Mouse (Mus musculus): ENCODE results near the gene BC049715. TPM values are rescaled to one million over a fixed set of nuclear protein-coding genes. Genes with fewer than 3 reads are reported as not detected.
"Not testable (repeated sequence)": the region's sequence is repeated elsewhere in the genome, so short reads cannot be mapped to it uniquely, and the experiment has no call there.

The BC049715 gene
- polyA plus RNA-seq, 1 experiment from 2014 or later = 0.46 TPM

- no peak overlapping the region for H3K4me2 ChIP-seq (ENCODE audit: low read depth, low read length)
- no peaks in the 10 kb centered on the region for H3K9me3 ChIP-seq (replicated peaks; ENCODE audit: control insufficient read depth, low read length)
- no peak overlapping the region for H3K4me3 ChIP-seq (replicated peaks; ENCODE audit: low read length)
- H3K27me3 ChIP-seq (ENCODE audit: control insufficient read depth, insufficient read depth, low read length) = no peaks in the 10 kb centered on the region
- H3K4me1 ChIP-seq (ENCODE audit: control insufficient read depth, insufficient read depth, low read length) = peaks cover 9% of the 10 kb centered on the region; the same call in 1 of the 2 replicates
- 56% methylated on average over 6 of the region's 6 CpGs for WGBS
- no peak for ATAC-seq (ENCODE audit: insufficient read depth, low FRiP score)
- H3K36me3 ChIP-seq (ENCODE audit: control insufficient read depth, insufficient read depth, low read length) = no peaks in the 10 kb centered on the region
- no peak overlapping the region for H3K27ac ChIP-seq (ENCODE audit: low read length)
- H3K9ac ChIP-seq (ENCODE audit: low read length) = no peak overlapping the region
These were observed 31.6 kb upstream of the BC049715 start for GRCm38 (mm10) chr6:136795850-136796249.

GRCm38 (mm10) chr6:136797874-136798693, 29.3 kb upstream of the BC049715 start:
- WGBS = 78% methylated on average over 3 of the region's 3 CpGs

GRCm38 (mm10) chr6:136800710-136801109, 26.7 kb upstream of the BC049715 start:
- no peak for ATAC-seq (ENCODE audit: insufficient read depth, low FRiP score)
- no peak overlapping the region for H3K27ac ChIP-seq (ENCODE audit: low read length)
- H3K9ac ChIP-seq (ENCODE audit: low read length) = no peak overlapping the region
- H3K4me3 ChIP-seq (replicated peaks; ENCODE audit: low read length) = no peak overlapping the region
- no peaks in the 10 kb centered on the region for H3K9me3 ChIP-seq (replicated peaks; ENCODE audit: control insufficient read depth, low read length)
- H3K4me2 ChIP-seq (ENCODE audit: low read depth, low read length) = no peak overlapping the region
- no peaks in the 10 kb centered on the region for H3K36me3 ChIP-seq (ENCODE audit: control insufficient read depth, insufficient read depth, low read length)
- 86% methylated on average over 8 of the region's 8 CpGs for WGBS
- H3K27me3 ChIP-seq (ENCODE audit: control insufficient read depth, insufficient read depth, low read length) = no peaks in the 10 kb centered on the region
- peaks cover 15% of the 10 kb centered on the region for H3K4me1 ChIP-seq (ENCODE audit: control insufficient read depth, insufficient read depth, low read length)

More at GRCm38 (mm10) chr6:136797874-136798693, 29.3 kb upstream of the BC049715 start:
- not testable (repeated sequence) for H3K4me2 ChIP-seq (ENCODE audit: low read depth, low read length); H3K4me3 ChIP-seq (replicated peaks; ENCODE audit: low read length); H3K9ac ChIP-seq (ENCODE audit: low read length); H3K9me3 ChIP-seq (replicated peaks; ENCODE audit: control insufficient read depth, low read length); H3K36me3 ChIP-seq (ENCODE audit: control insufficient read depth, insufficient read depth, low read length); H3K27me3 ChIP-seq (ENCODE audit: control insufficient read depth, insufficient read depth, low read length); H3K27ac ChIP-seq (ENCODE audit: low read length)
- ATAC-seq (ENCODE audit: insufficient read depth, low FRiP score) = peak; percentile 52; the same call in 1 of the 2 replicates
- H3K4me1 ChIP-seq (ENCODE audit: control insufficient read depth, insufficient read depth, low read length) = peaks cover 13% of the 10 kb centered on the region

- no peak overlapping the region for H3K27ac ChIP-seq (ENCODE audit: low read length)
- H3K9ac ChIP-seq (ENCODE audit: low read length) = no peak overlapping the region
- H3K4me1 ChIP-seq (ENCODE audit: control insufficient read depth, insufficient read depth, low read length) = peaks cover 15% of the 10 kb centered on the region
- no peaks in the 10 kb centered on the region for H3K9me3 ChIP-seq (replicated peaks; ENCODE audit: control insufficient read depth, low read length)
- H3K4me2 ChIP-seq (ENCODE audit: low read depth, low read length) = no peak overlapping the region
- no peaks in the 10 kb centered on the region for H3K36me3 ChIP-seq (ENCODE audit: control insufficient read depth, insufficient read depth, low read length)
- H3K4me3 ChIP-seq (replicated peaks; ENCODE audit: low read length) = no peak overlapping the region
- no peak for ATAC-seq (ENCODE audit: insufficient read depth, low FRiP score)
- no peaks in the 10 kb centered on the region for H3K27me3 ChIP-seq (ENCODE audit: control insufficient read depth, insufficient read depth, low read length)
- WGBS = 70% methylated on average over 6 of the region's 6 CpGs
These were observed 26.2 kb upstream of the BC049715 start for GRCm38 (mm10) chr6:136801274-136801673.

GRCm38 (mm10) chr6:136803093-136803738, 24.2 kb upstream of the BC049715 start:
- Histone ChIP-seq H3K4me3 (replicated peaks; ENCODE audit: low read length) (peak overlapping the region; percentile 76), H3K36me3 (ENCODE audit: control insufficient read depth, insufficient read depth, low read length) (no peaks in the 10 kb centered on the region), H3K27ac (ENCODE audit: low read length) (peak overlapping the region; percentile 100), H3K27me3 (ENCODE audit: control insufficient read depth, insufficient read depth, low read length) (no peaks in the 10 kb centered on the region), H3K4me2 (ENCODE audit: low read depth, low read length) (peak overlapping the region; percentile 74), H3K9ac (ENCODE audit: low read length) (peak overlapping the region; percentile 95), H3K4me1 (ENCODE audit: control insufficient read depth, insufficient read depth, low read length) (peaks cover 21% of the 10 kb centered on the region), H3K9me3 (replicated peaks; ENCODE audit: control insufficient read depth, low read length) (no peaks in the 10 kb centered on the region)
- ATAC-seq (ENCODE audit: insufficient read depth, low FRiP score) = no peak
- 12% methylated on average over 12 of the region's 12 CpGs for WGBS

GRCm38 (mm10) chr6:136803739-136804633, 23.4 kb upstream of the BC049715 start, which contains the start of gene Hist4h4:
TSS of gene Hist4h4 (minus strand) at chr6:136804415.
- Histone ChIP-seq H3K36me3 (ENCODE audit: control insufficient read depth, insufficient read depth, low read length) (no peaks in the 10 kb centered on the region), H3K4me2 (ENCODE audit: low read depth, low read length) (peak within 1 kb of the TSS; percentile 74), H3K9ac (ENCODE audit: low read length) (peak within 1 kb of the TSS; percentile 95), H3K27me3 (ENCODE audit: control insufficient read depth, insufficient read depth, low read length) (no peaks in the 10 kb centered on the region), H3K4me1 (ENCODE audit: control insufficient read depth, insufficient read depth, low read length) (peaks cover 21% of the 10 kb centered on the region), H3K27ac (ENCODE audit: low read length) (peak within 1 kb of the TSS; percentile 100), H3K4me3 (replicated peaks; ENCODE audit: low read length) (peak within 1 kb of the TSS; percentile 76), H3K9me3 (replicated peaks; ENCODE audit: control insufficient read depth, low read length) (no peaks in the 10 kb centered on the region)
- ATAC-seq (ENCODE audit: insufficient read depth, low FRiP score) = peak; percentile 65
- under 1% methylated on average over 50 of the region's 50 CpGs for WGBS

GRCm38 (mm10) chr6:136804705-136805408, 22.6 kb upstream of the BC049715 start:
- Histone ChIP-seq H3K4me3 (replicated peaks; ENCODE audit: low read length) (peak overlapping the region; percentile 76), H3K4me2 (ENCODE audit: low read depth, low read length) (peak overlapping the region; percentile 74), H3K9me3 (replicated peaks; ENCODE audit: control insufficient read depth, low read length) (no peaks in the 10 kb centered on the region), H3K27ac (ENCODE audit: low read length) (peak overlapping the region; percentile 100), H3K4me1 (ENCODE audit: control insufficient read depth, insufficient read depth, low read length) (peaks cover 27% of the 10 kb centered on the region), H3K27me3 (ENCODE audit: control insufficient read depth, insufficient read depth, low read length) (no peaks in the 10 kb centered on the region), H3K36me3 (ENCODE audit: control insufficient read depth, insufficient read depth, low read length) (no peaks in the 10 kb centered on the region), H3K9ac (ENCODE audit: low read length) (peak overlapping the region; percentile 63)
- WGBS = 23% methylated on average over 9 of the region's 9 CpGs
- no peak for ATAC-seq (ENCODE audit: insufficient read depth, low FRiP score)

GRCm38 (mm10) chr6:136805409-136805775, 22.0 kb upstream of the BC049715 start:
- Histone ChIP-seq H3K36me3 (ENCODE audit: control insufficient read depth, insufficient read depth, low read length) (no peaks in the 10 kb centered on the region), H3K9ac (ENCODE audit: low read length) (no peak overlapping the region), H3K27me3 (ENCODE audit: control insufficient read depth, insufficient read depth, low read length) (no peaks in the 10 kb centered on the region), H3K4me2 (ENCODE audit: low read depth, low read length) (no peak overlapping the region; the same call in 1 of the 2 replicates), H3K9me3 (replicated peaks; ENCODE audit: control insufficient read depth, low read length) (no peaks in the 10 kb centered on the region), H3K4me3 (replicated peaks; ENCODE audit: low read length) (no peak overlapping the region), H3K27ac (ENCODE audit: low read length) (no peak overlapping the region; the same call in 1 of the 2 replicates), H3K4me1 (ENCODE audit: control insufficient read depth, insufficient read depth, low read length) (peaks cover 29% of the 10 kb centered on the region)
- ATAC-seq (ENCODE audit: insufficient read depth, low FRiP score) = no peak
- WGBS = 73% methylated on average over 1 of the region's 1 CpGs

Measured in stomach, embryonic 16.5 days (tissue).